Mouse (Mus musculus) testis, postnatal 14 days (tissue): ENCODE measurements at regions not wholly inside any gene's neighbourhood (a gene's known extent, or its start where the extent isn't known, plus 50 kb on each side); places are given as distances from the start of the nearest gene placed in this dataset.

Experiments used
- DNase-seq: peaks from one replicate; pipeline ENCODE4 v3.0.0; 2021; ENCODE audit warnings: low spot score

- DNase-seq: no peak
These were observed 119.4 kb upstream of the Irf2bp2 start for GRCm38 (mm10) chr8:126713181-126713580.

GRCm38 (mm10) chr8:126712749-126713148, 119.0 kb upstream of the Irf2bp2 start:
- DNase-seq: no peak

- no peak for DNase-seq
These were observed 115.2 kb upstream of the Irf2bp2 start for GRCm38 (mm10) chr8:126708956-126709355.

GRCm38 (mm10) chr8:126707300-126707902, 113.6 kb upstream of the Irf2bp2 start:
- no peak for DNase-seq

GRCm38 (mm10) chr8:126706247-126706646, 112.5 kb upstream of the Irf2bp2 start:
- DNase-seq: no peak

GRCm38 (mm10) chr8:126705391-126705790, 111.6 kb upstream of the Irf2bp2 start:
- no peak for DNase-seq

GRCm38 (mm10) chr8:126704706-126705105, 110.9 kb upstream of the Irf2bp2 start:
- DNase-seq: no peak

GRCm38 (mm10) chr8:126703546-126703945, 109.8 kb upstream of the Irf2bp2 start:
- no peak for DNase-seq

- no peak for DNase-seq
These were observed 108.5 kb upstream of the Irf2bp2 start for GRCm38 (mm10) chr8:126702294-126702693.

- DNase-seq: no peak
These were observed 105.6 kb upstream of the Irf2bp2 start for GRCm38 (mm10) chr8:126699389-126699775.

- no peak for DNase-seq
These were observed 105.0 kb upstream of the Irf2bp2 start for GRCm38 (mm10) chr8:126698601-126699388.

GRCm38 (mm10) chr8:126696346-126697010, 102.7 kb upstream of the Irf2bp2 start:
- DNase-seq: no peak

- no peak for DNase-seq
These were observed 100.6 kb upstream of the Irf2bp2 start for GRCm38 (mm10) chr8:126694370-126694769.

GRCm38 (mm10) chr8:126693642-126694041, 99.9 kb upstream of the Irf2bp2 start:
- DNase-seq: no peak

GRCm38 (mm10) chr8:126692711-126693110, 98.9 kb upstream of the Irf2bp2 start:
- peak; percentile 78 for DNase-seq

GRCm38 (mm10) chr8:126692263-126692662, 98.5 kb upstream of the Irf2bp2 start:
- DNase-seq: peak; percentile 59

GRCm38 (mm10) chr8:126688450-126688849, 94.7 kb upstream of the Irf2bp2 start:
- no peak for DNase-seq

- DNase-seq: no peak
These were observed 94.2 kb upstream of the Irf2bp2 start for GRCm38 (mm10) chr8:126688014-126688413.

GRCm38 (mm10) chr8:126686827-126687226, 93.0 kb upstream of the Irf2bp2 start:
- no peak for DNase-seq

- no peak for DNase-seq
These were observed 91.6 kb upstream of the Irf2bp2 start for GRCm38 (mm10) chr8:126685365-126685764.

GRCm38 (mm10) chr8:126683950-126684349, 90.2 kb upstream of the Irf2bp2 start:
- no peak for DNase-seq

- no peak for DNase-seq
These were observed 89.8 kb upstream of the Irf2bp2 start for GRCm38 (mm10) chr8:126683555-126683947.
